Mouse (Mus musculus) stomach, postnatal 0 days (tissue): ENCODE data around the gene Chst7. TPM values are rescaled to one million over a fixed set of nuclear protein-coding genes. Genes with fewer than 3 reads are reported as not detected.

ENCODE experiments used
- ATAC-seq: fragments of 200-750 bp; cut with Nextera tagmentation; 2 replicates; pipeline ENCODE4 v1.8.0; 2017; ENCODE audit not compliant: low FRiP score, low TSS enrichment
- DNase-seq: peaks from one replicate; pipeline ENCODE4 v3.0.0-alpha.2; 2016; ENCODE audit warnings: low spot score
- H3K27ac ChIP-seq: fragments of 300-500 bp; sonication (generic); replicated peaks from 2 replicates; pipeline ENCODE4 v1.5.1; 2014; ENCODE audit warnings: mild to moderate bottlenecking, control low read depth
- H3K27me3 ChIP-seq: fragments of 300-500 bp; sonication (generic); 2 replicates; pipeline ENCODE4 v1.6.1; 2014; ENCODE audit warnings: low read length; ENCODE audit not compliant: control insufficient read depth, insufficient read depth
- H3K36me3 ChIP-seq: fragments of 300-500 bp; sonication (generic); 2 replicates; pipeline ENCODE4 v1.6.1; 2014; ENCODE audit warnings: low read length, mixed read lengths; ENCODE audit not compliant: control insufficient read depth, insufficient read depth
- H3K4me1 ChIP-seq: fragments of 300-500 bp; sonication (generic); replicated peaks from 2 replicates; pipeline ENCODE4 v1.6.1; 2014; ENCODE audit warnings: antibody characterized with exemption; ENCODE audit not compliant: control insufficient read depth, insufficient read depth
- H3K4me2 ChIP-seq: fragments of 300-500 bp; sonication (generic); replicated peaks from 2 replicates; pipeline ENCODE4 v1.6.1; 2014; ENCODE audit warnings: low read depth, mild to moderate bottlenecking, control low read depth, moderate library complexity
- H3K4me3 ChIP-seq: fragments of 300-500 bp; sonication (generic); 2 replicates; pipeline ENCODE4 v1.5.1; 2014; ENCODE audit warnings: low read depth, low read length, control low read depth
- H3K9ac ChIP-seq: fragments of 300-500 bp; sonication (generic); 2 replicates; pipeline ENCODE4 v1.6.1; 2014; ENCODE audit warnings: mild to moderate bottlenecking, low read length, control low read depth, mixed read lengths
- H3K9me3 ChIP-seq: fragments of 300-500 bp; sonication (generic); 2 replicates; pipeline ENCODE4 v1.6.1; 2016; ENCODE audit warnings: low read length; ENCODE audit not compliant: control insufficient read depth
- CTCF ChIP-seq: IDR thresholded peaks from 2 replicates; pipeline ENCODE4 v1.5.1; 2016; ENCODE audit warnings: antibody characterized with exemption, low read depth, mild to moderate bottlenecking, moderate library complexity
- EP300 ChIP-seq: optimal IDR thresholded peaks from 2 replicates; pipeline ENCODE3; 2016; ENCODE audit warnings: antibody characterized with exemption
- WGBS: fragments of 180-500 bp; shearing (Covaris S2); extraction: QIAGEN DNeasy Blood & Tissue Kit; methylation state at CpG from one replicate; pipeline ENCODE4 v1.1.7; 2014; 5-methylcytosine and 5-hydroxymethylcytosine counted together
- polyA plus RNA-seq: library from polyadenylated mRNA; unstranded; fragments of >200 nt; fragmentation: Nextera tagmentation; extraction: Ambion mirVana; gene quantifications from 2 replicates; pipeline ENCODE4 v1.2.1, GENCODE M21; 2015

Gene Chst7
- polyA plus RNA-seq, 1 experiment from 2014 or later = 2.7 TPM

DNA sequence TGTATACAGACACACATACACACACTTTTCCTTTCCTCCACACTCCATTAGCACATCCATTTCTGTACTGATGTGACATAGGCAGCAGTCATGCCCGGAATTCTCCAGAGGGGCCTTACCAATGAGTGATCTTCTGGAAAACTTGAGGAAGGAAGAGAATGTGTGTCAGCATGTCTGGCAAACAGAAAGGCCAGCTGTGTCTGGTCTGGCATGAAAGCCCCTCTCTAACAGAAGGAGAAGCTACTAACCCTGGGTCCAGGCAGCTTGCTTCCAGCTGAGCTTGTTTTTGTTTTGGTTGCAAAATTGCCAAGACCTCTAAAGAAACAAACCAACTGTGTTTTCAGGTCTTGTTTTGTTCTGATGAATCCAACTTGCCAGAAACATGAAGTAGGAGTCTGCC lies 70.1 kb downstream of the Chst7 start:
- Histone ChIP-seq H3K9ac (no peak overlapping the region), H3K27me3 (no peaks in the 10 kb centered on the region), H3K4me2 (no peak overlapping the region), H3K36me3 (no peaks in the 10 kb centered on the region), H3K4me1 (no peaks in the 10 kb centered on the region), H3K4me3 (no peak overlapping the region), H3K27ac (no peak overlapping the region), H3K9me3 (no peaks in the 10 kb centered on the region)
- no peak for TF ChIP-seq CTCF
- TF ChIP-seq EP300 = no peak
- WGBS = 67% methylated on average over 1 of the region's 1 CpGs
- DNase-seq (no peak), ATAC-seq (no peak)

Other genes starting within 250 kb of the Chst7 start
- gene Slc9a7, start 232.2 kb downstream of the Chst7 start, polyA plus RNA-seq = 0.28 and 0.39 TPM in 2 replicates